Mouse (Mus musculus): ENCODE results near the gene Map4k3. TPM values are rescaled to one million over a fixed set of nuclear protein-coding genes. Genes with fewer than 3 reads are reported as not detected.
A peak's percentile ranks its signal among the peaks of the same experiment; 100 is the strongest.
"Not testable (repeated sequence)": the region's sequence is repeated elsewhere in the genome, so short reads cannot be mapped to it uniquely, and the experiment has no call there.

The Map4k3 gene
- total and polyA plus RNA-seq, 3 experiments: 12.8 to 24.7 (median 24.4) TPM

GRCm38 (mm10) chr17:80546227-80546626 lies 182.1 kb downstream of the Map4k3 start:
- Histone ChIP-seq H3K79me2 (replicated peaks; ENCODE audit: control insufficient read depth, insufficient read depth, low read length) (no peaks in the 10 kb centered on the region), H3K4me3 (no peak overlapping the region), H3K27ac (no peak overlapping the region), H3K36me3 (ENCODE audit: control insufficient read depth, insufficient read depth, low read length) (no peaks in the 10 kb centered on the region), H3K9ac (ENCODE audit: low read depth, low read length) (no peak overlapping the region), H3K27me3 (ENCODE audit: control insufficient read depth, insufficient read depth, low read length) (no peaks in the 10 kb centered on the region), H3K4me1 (ENCODE audit: control insufficient read depth, insufficient read depth, low read length) (no peaks in the 10 kb centered on the region)
- intact Hi-C loops (cut with DNase I): no loop called here
- TF ChIP-seq CTCF (IDR thresholded peaks at IDR 0.05): no peak
- no peak for TF ChIP-seq POLR2A (IDR thresholded peaks at IDR 0.05; ENCODE audit: insufficient read depth, low read depth, low read length)
- no peak for TF ChIP-seq EP300 (IDR thresholded peaks at IDR 0.05; ENCODE audit: insufficient read depth, low read depth, low read length)
- no peak for DNase-seq
- WGBS: 82% methylated on average over 8 of the region's 8 CpGs

GRCm38 (mm10) chr17:80543646-80544045 lies 184.6 kb downstream of the Map4k3 start:
- WGBS: 82% methylated on average over 20 of the region's 20 CpGs
- TF ChIP-seq CTCF (IDR thresholded peaks at IDR 0.05): no peak
- TF ChIP-seq POLR2A (IDR thresholded peaks at IDR 0.05; ENCODE audit: insufficient read depth, low read depth, low read length): no peak
- TF ChIP-seq EP300 (IDR thresholded peaks at IDR 0.05; ENCODE audit: insufficient read depth, low read depth, low read length): no peak
- no peaks in the 10 kb centered on the region for H3K4me1 ChIP-seq (ENCODE audit: control insufficient read depth, insufficient read depth, low read length)
- no peak overlapping the region for H3K27ac ChIP-seq
- no peaks in the 10 kb centered on the region for H3K27me3 ChIP-seq (ENCODE audit: control insufficient read depth, insufficient read depth, low read length)
- no peaks in the 10 kb centered on the region for H3K36me3 ChIP-seq (ENCODE audit: control insufficient read depth, insufficient read depth, low read length)
- no peak overlapping the region for H3K4me3 ChIP-seq
- H3K9ac ChIP-seq (ENCODE audit: low read depth, low read length): no peak overlapping the region
- no peaks in the 10 kb centered on the region for H3K79me2 ChIP-seq (replicated peaks; ENCODE audit: control insufficient read depth, insufficient read depth, low read length)
- DNase-seq: no peak
- intact Hi-C loops (cut with DNase I): no loop called here

DNA sequence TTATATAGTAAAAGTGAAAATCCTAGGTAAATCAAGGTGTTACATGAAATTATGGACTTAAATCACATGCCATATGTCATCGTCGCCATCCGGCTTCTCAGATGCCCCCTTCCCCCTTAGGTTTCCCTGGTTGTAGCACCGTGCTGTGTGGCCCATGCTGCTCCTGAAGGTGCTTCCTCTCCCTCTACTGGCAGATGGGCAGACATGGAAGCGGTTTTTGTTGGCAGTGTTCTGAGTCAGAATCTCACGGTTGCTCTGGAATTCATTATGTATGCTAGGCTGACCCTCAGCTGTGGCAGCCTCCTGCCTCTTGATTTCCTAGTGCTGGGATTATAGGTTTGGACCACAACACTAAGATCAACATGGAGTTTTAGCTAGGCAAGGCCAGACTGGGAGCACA lies 191.1 kb downstream of the Map4k3 start:
- Histone ChIP-seq H3K9ac (ENCODE audit: low read depth, low read length) (no peak overlapping the region), H3K4me1 (ENCODE audit: control insufficient read depth, insufficient read depth, low read length) (no peaks in the 10 kb centered on the region), H3K36me3 (ENCODE audit: control insufficient read depth, insufficient read depth, low read length) (no peaks in the 10 kb centered on the region), H3K27me3 (ENCODE audit: control insufficient read depth, insufficient read depth, low read length) (no peaks in the 10 kb centered on the region), H3K4me3 (no peak overlapping the region), H3K79me2 (replicated peaks; ENCODE audit: control insufficient read depth, insufficient read depth, low read length) (no peaks in the 10 kb centered on the region), H3K27ac (no peak overlapping the region)
- no peak for DNase-seq
- TF ChIP-seq POLR2A (IDR thresholded peaks at IDR 0.05; ENCODE audit: insufficient read depth, low read depth, low read length) (no peak), CTCF (IDR thresholded peaks at IDR 0.05) (0 out of 2 replicates have a peak, but pooled peaks have one; percentile 3)
- intact Hi-C loops (cut with DNase I): no loop called here
- 60% methylated on average over 6 of the region's 6 CpGs for WGBS

GRCm38 (mm10) chr17:80535633-80536032 lies 192.7 kb downstream of the Map4k3 start:
- Histone ChIP-seq H3K4me3 (no peak overlapping the region), H3K27me3 (ENCODE audit: control insufficient read depth, insufficient read depth, low read length) (no peaks in the 10 kb centered on the region), H3K36me3 (ENCODE audit: control insufficient read depth, insufficient read depth, low read length) (no peaks in the 10 kb centered on the region), H3K79me2 (replicated peaks; ENCODE audit: control insufficient read depth, insufficient read depth, low read length) (no peaks in the 10 kb centered on the region), H3K27ac (no peak overlapping the region), H3K4me1 (ENCODE audit: control insufficient read depth, insufficient read depth, low read length) (no peaks in the 10 kb centered on the region), H3K9ac (ENCODE audit: low read depth, low read length) (no peak overlapping the region)
- no peak for DNase-seq
- 36% methylated on average over 6 of the region's 6 CpGs for WGBS
- TF ChIP-seq CTCF (IDR thresholded peaks at IDR 0.05) (no peak), POLR2A (IDR thresholded peaks at IDR 0.05; ENCODE audit: insufficient read depth, low read depth, low read length) (no peak), EP300 (IDR thresholded peaks at IDR 0.05; ENCODE audit: insufficient read depth, low read depth, low read length) (no peak)
- intact Hi-C loops (cut with DNase I): no loop called here

GRCm38 (mm10) chr17:80531351-80531750 lies 196.9 kb downstream of the Map4k3 start:
- H3K79me2 ChIP-seq (replicated peaks; ENCODE audit: control insufficient read depth, insufficient read depth, low read length); H3K4me1 ChIP-seq (ENCODE audit: control insufficient read depth, insufficient read depth, low read length); H3K4me3 ChIP-seq; H3K27me3 ChIP-seq (ENCODE audit: control insufficient read depth, insufficient read depth, low read length); intact Hi-C loops (cut with DNase I); H3K9ac ChIP-seq (ENCODE audit: low read depth, low read length); H3K27ac ChIP-seq; H3K36me3 ChIP-seq (ENCODE audit: control insufficient read depth, insufficient read depth, low read length); DNase-seq: not testable (repeated sequence)
- WGBS: 58% methylated on average over 2 of the region's 2 CpGs

Other genes starting within 250 kb of the Map4k3 start
- 10 to 100 TPM; 11.2 to 13.1 TPM for gene Sos1, start 248.0 kb downstream of the Map4k3 start, total RNA-seq (2021)
- 3.2 and 4.3 TPM in 2 replicates for gene Sos1, start 248.0 kb downstream of the Map4k3 start, polyA plus RNA-seq (2012; rRNA removed)
- gene Cdkl4, start 150.7 kb downstream of the Map4k3 start, total RNA-seq (2021): under 1 TPM in 1 of 2 experiments, not detected in 1; 0.18 TPM
- 0.18 TPM in 1 of 2 replicates, not detected in the other for gene Cdkl4, start 150.7 kb downstream of the Map4k3 start, polyA plus RNA-seq (2012; rRNA removed)
- under 1 TPM; 0.25 to 0.31 TPM for gene Tmem178, start 216.1 kb upstream of the Map4k3 start, total RNA-seq (2021)
- 0.18 and 0.44 TPM in 2 replicates for gene Tmem178, start 216.1 kb upstream of the Map4k3 start, polyA plus RNA-seq (2012; rRNA removed)

Measured in heart, adult 2 months (tissue).